Mouse (Mus musculus) liver, adult (tissue): ENCODE measurements around the gene Dld.

Experiments used
- GATA4 ChIP-seq: IDR thresholded peaks from 2 replicates; pipeline ENCODE4 v1.6.1; 2014; ENCODE audit warnings: mild to moderate bottlenecking, low read length; ENCODE audit not compliant: insufficient replicate concordance

Dld gene

DNA sequence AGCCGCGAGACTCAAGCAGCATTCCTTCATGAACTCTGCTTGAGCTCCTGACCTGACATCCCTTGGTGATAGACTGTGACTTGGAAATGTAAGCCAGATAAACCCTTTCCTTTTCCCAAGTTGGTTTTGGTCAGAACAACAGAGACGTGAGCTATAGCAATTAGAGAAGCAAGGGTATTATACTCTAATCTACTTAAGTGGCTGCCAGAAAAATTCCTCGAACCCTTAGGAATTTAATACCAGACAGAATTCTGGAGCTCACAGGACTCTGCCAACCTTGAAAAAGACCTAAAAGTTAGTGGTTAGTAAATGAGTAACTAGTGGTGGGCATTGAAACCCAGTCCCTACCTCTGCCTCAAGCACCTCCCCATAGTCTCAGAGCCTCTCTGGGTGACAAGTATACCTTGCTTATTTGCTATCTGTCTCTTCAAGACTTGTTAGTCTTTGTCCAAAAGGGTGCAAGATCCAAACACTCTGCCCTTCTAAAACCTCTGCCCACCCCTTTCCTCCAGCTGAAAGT is 67.6 kb downstream of the Dld start:
- no peak for TF ChIP-seq GATA4

DNA sequence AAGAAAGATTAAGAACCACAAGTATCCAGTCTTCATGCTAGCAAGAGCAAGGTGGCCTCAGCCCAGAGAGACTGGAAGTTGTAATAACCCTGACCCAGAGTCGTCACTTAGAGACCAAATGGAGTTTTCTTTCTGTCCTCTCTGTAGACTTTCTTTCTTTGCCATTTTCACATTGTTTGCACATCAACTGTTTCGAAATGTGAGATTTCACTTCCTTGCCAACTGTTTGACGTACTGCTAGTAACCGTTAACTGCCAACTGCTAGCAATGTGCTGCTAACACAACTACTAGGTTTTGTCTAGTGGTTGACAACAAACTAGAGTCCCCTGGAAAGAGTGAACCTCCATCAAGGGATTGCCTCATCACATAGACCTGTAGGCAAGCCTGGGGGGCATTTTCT is 68.1 kb downstream of the Dld start:
- no peak for TF ChIP-seq GATA4

- no peak for TF ChIP-seq GATA4
These were observed 69.0 kb downstream of the Dld start for GRCm38 (mm10) chr12:31282241-31282640.
